Mouse (Mus musculus) CH12.LX (cell line): ENCODE measurements around the gene Prr5l.

Experiments
- CHD2 ChIP-seq: IDR thresholded peaks from 2 replicates; pipeline ENCODE4 v1.6.1; 2011; ENCODE audit warnings: low read length, improper control_type of control experiment
- POLR2AphosphoS2 ChIP-seq: IDR thresholded peaks from 2 replicates; pipeline ENCODE4 v1.6.1; 2011; ENCODE audit warnings: low read depth, low read length, improper control_type of control experiment
- RCOR1 ChIP-seq: conservative IDR thresholded peaks from 2 replicates; pipeline ENCODE4 v1.6.1; 2012; ENCODE audit warnings: low read depth, mild to moderate bottlenecking, inconsistent platforms, low read length, improper control_type of control experiment
- SMC3 ChIP-seq: IDR thresholded peaks from 2 replicates; pipeline ENCODE4 v1.6.1; 2011; ENCODE audit warnings: low read depth, low read length, improper control_type of control experiment

DNA sequence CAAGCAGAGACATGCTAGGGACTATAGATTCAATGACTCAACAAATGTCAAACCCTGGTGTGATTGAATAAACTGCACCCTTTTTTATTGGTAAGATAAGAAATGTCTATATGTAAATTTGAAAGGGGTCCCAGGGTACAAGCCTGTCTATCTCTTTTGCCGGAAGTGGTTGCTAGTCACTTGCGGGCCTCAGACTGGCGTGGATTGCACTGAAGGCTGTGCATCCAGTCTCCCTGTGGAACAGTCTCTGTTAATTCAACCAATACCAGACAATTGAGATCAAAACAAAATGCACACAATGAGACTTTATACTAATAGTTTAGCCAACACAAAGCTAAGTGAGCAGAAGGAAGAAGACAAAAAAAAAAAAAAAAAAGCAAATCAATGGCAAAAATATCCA, 42.4 kb upstream of the Prr5l start:
- TF ChIP-seq POLR2AphosphoS2, result no peak
- TF ChIP-seq RCOR1, result no peak
- no peak for TF ChIP-seq SMC3
- no peak for TF ChIP-seq CHD2
